Mouse (Mus musculus) hindbrain, embryonic 11.5 days (tissue): Measurements from ENCODE around the gene Elp5. TPM values are rescaled to one million over a fixed set of nuclear protein-coding genes. Genes with fewer than 3 reads are reported as not detected.

Experiments
- ATAC-seq: fragments of 200-750 bp; cut with Nextera tagmentation; 2 replicates; pipeline ENCODE4 v1.8.0; 2017; ENCODE audit warnings: mild to moderate bottlenecking, moderate TSS enrichment, moderate library complexity; ENCODE audit not compliant: low FRiP score
- DNase-seq: peaks from one replicate; pipeline ENCODE4 v3.0.0-alpha.2; 2015; ENCODE audit warnings: low spot score
- H3K27ac ChIP-seq: fragments of 300-500 bp; sonication (generic); 2 replicates; pipeline ENCODE4 v1.5.1; 2014; ENCODE audit warnings: mild to moderate bottlenecking, low read depth, low read length
- H3K27me3 ChIP-seq: fragments of 300-500 bp; sonication (generic); 2 replicates; pipeline ENCODE4 v1.6.1; 2014; ENCODE audit warnings: mild to moderate bottlenecking, low read length, moderate library complexity, mixed read lengths; ENCODE audit not compliant: control insufficient read depth, insufficient read depth
- H3K36me3 ChIP-seq: fragments of 300-500 bp; sonication (generic); 2 replicates; pipeline ENCODE4 v1.6.1; 2014; ENCODE audit warnings: mild to moderate bottlenecking, low read length, moderate library complexity, mixed read lengths; ENCODE audit not compliant: control insufficient read depth, insufficient read depth
- H3K4me1 ChIP-seq: fragments of 300-500 bp; sonication (generic); replicated peaks from 2 replicates; pipeline ENCODE4 v1.6.1; 2014; ENCODE audit warnings: low read length, mixed read lengths; ENCODE audit not compliant: control insufficient read depth, insufficient read depth
- H3K4me2 ChIP-seq: fragments of 300-500 bp; sonication (generic); replicated peaks from 2 replicates; pipeline ENCODE4 v1.6.1; 2014; ENCODE audit warnings: mild to moderate bottlenecking, low read depth, low read length
- H3K4me3 ChIP-seq: fragments of 300-500 bp; sonication (generic); 2 replicates; pipeline ENCODE4 v1.5.1; 2014; ENCODE audit warnings: low read depth, low read length
- H3K9ac ChIP-seq: fragments of 300-500 bp; sonication (generic); 2 replicates; pipeline ENCODE4 v1.6.1; 2014; ENCODE audit warnings: low read depth, low read length
- H3K9me3 ChIP-seq: fragments of 300-500 bp; sonication (generic); 2 replicates; pipeline ENCODE4 v1.6.1; 2016; ENCODE audit warnings: low read length; ENCODE audit not compliant: control insufficient read depth
- WGBS: fragments of 180-500 bp; shearing (Covaris S2); extraction: QIAGEN DNeasy Blood & Tissue Kit; methylation state at CpG from one replicate; pipeline ENCODE4 v1.1.7; 2014; 5-methylcytosine and 5-hydroxymethylcytosine counted together
- polyA plus RNA-seq: library from polyadenylated mRNA; unstranded; fragments of >200 nt; fragmentation: Nextera tagmentation; extraction: Ambion mirVana; gene quantifications from 2 replicates; pipeline ENCODE4 v1.2.1, GENCODE M21; 2014

Gene Elp5
- polyA plus RNA-seq, 1 experiment from 2014 or later, result 154 TPM

- Histone ChIP-seq H3K4me3 (peak overlapping the region; percentile 94), H3K4me1 (peaks cover 11% of the 10 kb centered on the region), H3K27ac (peak overlapping the region; percentile 99), H3K4me2 (peak overlapping the region; percentile 77), H3K27me3 (no peaks in the 10 kb centered on the region), H3K36me3 (no peaks in the 10 kb centered on the region; the same call in 1 of the 2 replicates), H3K9me3 (no peaks in the 10 kb centered on the region), H3K9ac (peak overlapping the region; percentile 54)
- DNase-seq (no peak), ATAC-seq (no peak)
- WGBS, result 4% methylated on average over 16 of the region's 16 CpGs
These were observed 2.5 kb downstream of the Elp5 start for GRCm38 (mm10) chr11:69979827-69980195.

- no peak overlapping the region for H3K4me3 ChIP-seq
- no peak overlapping the region for H3K27ac ChIP-seq
- no peak for ATAC-seq
- no peaks in the 10 kb centered on the region; the same call in 1 of the 2 replicates for H3K36me3 ChIP-seq
- H3K27me3 ChIP-seq, result no peaks in the 10 kb centered on the region
- H3K9ac ChIP-seq, result no peak overlapping the region
- no peak overlapping the region for H3K4me2 ChIP-seq
- no peak for DNase-seq
- 86% methylated on average over 4 of the region's 4 CpGs for WGBS
- no peaks in the 10 kb centered on the region for H3K9me3 ChIP-seq
- H3K4me1 ChIP-seq, result no peaks in the 10 kb centered on the region
These were observed 6.0 kb downstream of the Elp5 start for GRCm38 (mm10) chr11:69976271-69976670.

DNA sequence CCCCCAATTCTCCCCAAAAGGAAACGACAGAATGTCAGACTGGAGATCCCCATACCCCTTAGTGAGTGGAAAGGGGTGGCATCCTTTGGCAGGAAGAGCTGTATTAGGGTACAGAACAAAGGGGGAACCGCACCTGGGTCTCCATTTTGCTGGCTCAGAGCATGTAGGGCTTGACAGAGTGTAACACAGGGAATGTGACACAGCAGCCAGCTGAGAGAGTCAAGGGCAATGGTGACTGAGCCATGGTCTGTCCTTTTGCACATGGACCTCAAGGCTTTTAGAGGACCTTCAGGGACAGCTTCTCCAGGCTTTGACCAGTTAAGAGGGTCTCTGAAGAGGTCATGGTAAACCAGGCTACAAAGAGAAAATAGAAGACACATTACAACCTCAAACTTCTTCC, 7.4 kb downstream of the Elp5 start:
- H3K4me1 ChIP-seq, result no peaks in the 10 kb centered on the region
- no peak overlapping the region for H3K4me3 ChIP-seq
- DNase-seq (no peak), ATAC-seq (no peak)
- H3K9me3 ChIP-seq, result no peaks in the 10 kb centered on the region
- no peak overlapping the region for H3K4me2 ChIP-seq
- no peaks in the 10 kb centered on the region for H3K27me3 ChIP-seq
- H3K9ac ChIP-seq, result no peak overlapping the region
- WGBS, result 94% methylated on average over 2 of the region's 2 CpGs
- peaks cover 3% of the 10 kb centered on the region; the same call in 1 of the 2 replicates for H3K36me3 ChIP-seq
- no peak overlapping the region for H3K27ac ChIP-seq

- Histone ChIP-seq H3K4me1 (0 out of 2 replicates have a peak, but pooled peaks cover 2% of the 10 kb centered on the region), H3K36me3 (peaks cover 3% of the 10 kb centered on the region; the same call in 1 of the 2 replicates), H3K27me3 (peaks cover 21% of the 10 kb centered on the region), H3K9ac (no peak overlapping the region), H3K9me3 (no peaks in the 10 kb centered on the region), H3K4me2 (no peak overlapping the region), H3K4me3 (no peak overlapping the region), H3K27ac (no peak overlapping the region)
- whole genome bisulfite sequencing, result 86% methylated on average over 3 of the region's 3 CpGs
- ATAC-seq (no peak), DNase-seq (no peak)
These were observed 11.5 kb downstream of the Elp5 start for GRCm38 (mm10) chr11:69970775-69971174.

- no peaks in the 10 kb centered on the region for H3K9me3 ChIP-seq
- no peak overlapping the region for H3K4me3 ChIP-seq
- peaks cover 26% of the 10 kb centered on the region for H3K27me3 ChIP-seq
- H3K9ac ChIP-seq, result no peak overlapping the region
- no peak for ATAC-seq
- H3K27ac ChIP-seq, result no peak overlapping the region
- no peak overlapping the region for H3K4me2 ChIP-seq
- DNase-seq, result no peak
- H3K36me3 ChIP-seq, result peaks cover 3% of the 10 kb centered on the region; the same call in 1 of the 2 replicates
- peaks cover 2% of the 10 kb centered on the region; the same call in 1 of the 2 replicates for H3K4me1 ChIP-seq
- WGBS, result 85% methylated on average over 6 of the region's 6 CpGs
These were observed 12.1 kb downstream of the Elp5 start for GRCm38 (mm10) chr11:69970222-69970621.

GRCm38 (mm10) chr11:69968793-69969192, 13.5 kb downstream of the Elp5 start:
- H3K9ac ChIP-seq, result no peak overlapping the region
- peaks cover 2% of the 10 kb centered on the region; the same call in 1 of the 2 replicates for H3K4me1 ChIP-seq
- no peak for ATAC-seq
- DNase-seq, result no peak
- H3K9me3 ChIP-seq, result no peaks in the 10 kb centered on the region
- H3K4me3 ChIP-seq, result no peak overlapping the region
- H3K27ac ChIP-seq, result no peak overlapping the region
- H3K27me3 ChIP-seq, result peaks cover 40% of the 10 kb centered on the region
- WGBS, result 88% methylated on average over 4 of the region's 4 CpGs
- no peak overlapping the region for H3K4me2 ChIP-seq
- 0 out of 2 replicates have a peak, but pooled peaks cover 3% of the 10 kb centered on the region for H3K36me3 ChIP-seq

DNA sequence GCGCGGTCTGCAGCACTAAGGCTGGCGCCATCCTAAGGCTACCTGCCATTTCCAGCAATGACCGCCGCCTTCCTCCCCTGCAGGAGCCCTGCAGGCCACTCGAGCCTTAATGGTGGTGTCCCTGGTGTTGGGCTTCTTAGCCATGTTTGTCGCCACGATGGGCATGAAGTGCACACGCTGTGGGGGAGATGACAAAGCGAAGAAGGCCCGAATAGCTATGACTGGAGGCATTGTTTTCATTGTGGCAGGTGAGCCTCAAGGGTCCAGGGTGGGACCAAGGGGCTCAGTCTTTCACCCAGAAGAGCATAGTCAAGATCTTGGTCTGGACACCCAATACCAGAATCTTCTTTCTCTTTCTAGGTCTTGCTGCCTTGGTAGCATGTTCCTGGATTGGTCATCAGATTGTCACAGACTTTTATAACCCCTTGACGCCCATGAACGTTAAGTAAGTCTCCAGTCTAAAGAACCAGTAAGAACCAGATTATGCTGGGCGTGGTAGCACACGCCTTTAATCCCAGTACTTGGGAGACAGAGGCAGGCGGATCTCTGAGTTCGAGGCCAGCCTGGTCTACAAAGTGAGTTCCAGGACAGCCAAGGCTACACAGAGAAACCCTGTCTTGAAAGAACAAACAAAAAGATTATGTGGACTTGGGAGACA, 15.3 kb downstream of the Elp5 start:
- Histone ChIP-seq H3K27me3 (peaks cover 54% of the 10 kb centered on the region), H3K4me2 (peak overlapping the region; percentile 26), H3K4me3 (peak overlapping the region; percentile 20), H3K36me3 (0 out of 2 replicates have a peak, but pooled peaks cover 3% of the 10 kb centered on the region), H3K27ac (no peak overlapping the region), H3K4me1 (peaks cover 2% of the 10 kb centered on the region; the same call in 1 of the 2 replicates), H3K9me3 (no peaks in the 10 kb centered on the region), H3K9ac (no peak overlapping the region)
- WGBS, result 41% methylated on average over 17 of the region's 17 CpGs
- ATAC-seq (no peak), DNase-seq (no peak)

GRCm38 (mm10) chr11:69966006-69966859, 16.1 kb downstream of the Elp5 start:
- peaks cover 2% of the 10 kb centered on the region; the same call in 1 of the 2 replicates for H3K4me1 ChIP-seq
- no peaks in the 10 kb centered on the region for H3K9me3 ChIP-seq
- H3K27me3 ChIP-seq, result peaks cover 57% of the 10 kb centered on the region
- peak overlapping the region; percentile 26 for H3K4me2 ChIP-seq
- 1% methylated on average over 59 of the region's 59 CpGs for WGBS
- 0 out of 2 replicates have a peak, but pooled peaks cover 3% of the 10 kb centered on the region for H3K36me3 ChIP-seq
- peak overlapping the region; percentile 3; the same call in 1 of the 2 replicates for H3K9ac ChIP-seq
- DNase-seq (peak; percentile 54), ATAC-seq (no peak)
- H3K4me3 ChIP-seq, result peak overlapping the region; percentile 20
- no peak overlapping the region for H3K27ac ChIP-seq
